Mouse (Mus musculus) lung, adult 2 months (tissue): ENCODE data around the gene Zc3h7b. TPM values are rescaled to one million over a fixed set of nuclear protein-coding genes. Genes with fewer than 3 reads are reported as not detected.

Experiments used
- DNase-seq: peaks from one replicate; pipeline ENCODE4 v3.0.0; 2022
- H3K4me1 ChIP-seq: fragments of 200-500 bp; 2 replicates; pipeline ENCODE4 v1.6.1; 2011; ENCODE audit warnings: low read length; ENCODE audit not compliant: control insufficient read depth, insufficient read depth
- H3K4me3 ChIP-seq: fragments of 200-500 bp; replicated peaks from 2 replicates; pipeline ENCODE3; 2011; ENCODE audit warnings: low read depth, mild to moderate bottlenecking, control low read depth, low read length; ENCODE audit errors: extremely low read depth
- CTCF ChIP-seq: fragments of 200-500 bp; IDR thresholded peaks from 2 replicates; pipeline ENCODE4 v1.5.1; 2011; ENCODE audit warnings: mild to moderate bottlenecking, low read length, control low read depth; ENCODE audit not compliant: insufficient read depth
- POLR2A ChIP-seq: fragments of 200-500 bp; IDR thresholded peaks from 2 replicates; pipeline ENCODE4 v1.6.1; 2011; ENCODE audit warnings: low read depth, mild to moderate bottlenecking, control low read depth, low read length, borderline replicate concordance; ENCODE audit errors: extremely low read depth
- WGBS: fragments of 180-500 bp; shearing (Covaris S2); methylation state at CpG from one replicate; pipeline ENCODE4 v1.1.7; 2018; 5-methylcytosine and 5-hydroxymethylcytosine counted together
- polyA plus RNA-seq: library from polyadenylated mRNA; depleted of rRNA; stranded (reverse); fragments of >200 nt; gene quantifications from 2 replicates; pipeline ENCODE4 v1.2.3, GENCODE M21; 2012

Gene Zc3h7b
- polyA plus RNA-seq, 1 experiment: 52.4 TPM

DNA sequence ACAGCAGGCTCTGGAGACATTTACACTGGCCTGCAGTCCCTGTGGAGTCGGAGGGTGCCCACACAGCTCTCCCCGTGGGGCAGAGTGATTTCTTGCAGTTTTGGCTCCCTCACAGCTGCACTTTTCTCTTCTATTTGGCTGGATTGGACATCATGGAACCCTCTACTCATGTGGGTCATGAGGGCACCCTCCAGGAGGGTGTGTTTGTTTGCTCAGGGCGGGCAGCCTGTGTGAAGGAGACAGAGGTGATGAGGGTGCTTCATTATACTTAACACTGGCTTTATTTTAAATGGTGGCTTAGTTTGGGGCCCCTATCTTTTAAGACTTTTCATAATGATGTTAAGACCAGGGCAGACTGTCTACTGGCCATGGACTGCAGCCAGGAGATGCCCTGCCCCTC is 80.0 kb downstream of the Zc3h7b start:
- no peak for TF ChIP-seq CTCF
- no peak for DNase-seq
- Histone ChIP-seq H3K4me1 (no peaks in the 10 kb centered on the region), H3K4me3 (no peak overlapping the region)
- WGBS: 57% methylated on average over 3 of the region's 3 CpGs

DNA sequence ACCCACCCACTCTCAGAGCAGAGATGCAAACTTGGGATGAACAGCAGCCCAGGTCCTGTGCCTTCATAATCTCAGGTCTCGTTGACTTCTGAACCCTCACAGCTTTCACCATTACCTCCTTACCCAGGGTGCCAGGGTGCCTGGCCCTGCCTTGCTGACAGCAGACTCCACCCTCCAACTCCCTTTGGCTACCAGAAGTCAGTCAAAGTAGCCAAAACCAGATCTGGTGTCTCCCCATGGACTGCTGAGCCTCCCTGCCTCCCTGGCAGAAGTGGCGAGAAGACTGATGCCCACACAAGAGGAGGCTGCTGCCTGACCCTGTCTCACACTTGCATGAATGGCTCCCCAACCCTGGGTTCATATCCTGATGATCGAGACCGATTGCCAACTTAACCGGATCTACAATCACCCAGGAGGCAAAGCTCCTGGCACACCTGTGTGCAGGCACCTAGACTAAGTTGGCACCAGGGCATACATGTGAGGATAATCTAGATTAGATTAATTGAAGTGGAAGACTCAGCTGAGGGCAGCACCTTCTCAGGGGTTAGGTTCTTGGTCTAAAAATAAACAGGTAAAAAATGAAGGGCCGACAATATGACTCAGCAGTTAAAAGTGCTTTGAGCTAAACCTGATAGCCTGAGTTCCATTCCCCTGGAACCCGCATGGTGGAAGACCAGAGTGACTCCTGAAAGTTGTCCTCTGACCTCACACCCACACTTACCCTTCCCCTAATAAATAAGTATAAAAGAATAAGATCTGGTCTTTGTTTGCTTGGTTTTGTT is 83.8 kb downstream of the Zc3h7b start:
- Histone ChIP-seq H3K4me1 (peaks cover 2% of the 10 kb centered on the region; the same call in 1 of the 2 replicates), H3K4me3 (no peak overlapping the region)
- no peak for TF ChIP-seq CTCF
- TF ChIP-seq POLR2A: no peak
- WGBS: 74% methylated on average over 7 of the region's 7 CpGs
- DNase-seq: no peak

DNA sequence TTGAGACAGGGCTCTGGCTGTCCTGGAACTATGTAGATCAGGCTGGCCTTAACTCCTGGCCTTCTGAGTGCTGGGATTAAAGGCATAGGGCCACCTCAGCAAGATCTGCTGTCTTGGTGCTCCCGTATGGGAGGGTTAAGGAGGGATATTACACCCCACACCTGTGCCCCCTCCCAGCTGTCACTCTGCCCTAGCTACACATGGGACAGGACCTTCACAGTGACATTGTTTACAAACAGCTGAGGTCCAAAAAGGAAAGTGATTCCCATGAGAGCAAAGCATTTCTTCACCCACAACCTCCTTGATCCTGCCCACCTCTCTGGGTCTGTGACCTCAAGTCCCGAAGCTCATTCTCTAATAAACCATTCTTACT is 84.3 kb downstream of the Zc3h7b start:
- Histone ChIP-seq H3K4me1 (peaks cover 2% of the 10 kb centered on the region; the same call in 1 of the 2 replicates), H3K4me3 (no peak overlapping the region)
- WGBS: 69% methylated on average over 2 of the region's 2 CpGs
- TF ChIP-seq POLR2A (no peak), CTCF (no peak)
- DNase-seq: no peak

DNA sequence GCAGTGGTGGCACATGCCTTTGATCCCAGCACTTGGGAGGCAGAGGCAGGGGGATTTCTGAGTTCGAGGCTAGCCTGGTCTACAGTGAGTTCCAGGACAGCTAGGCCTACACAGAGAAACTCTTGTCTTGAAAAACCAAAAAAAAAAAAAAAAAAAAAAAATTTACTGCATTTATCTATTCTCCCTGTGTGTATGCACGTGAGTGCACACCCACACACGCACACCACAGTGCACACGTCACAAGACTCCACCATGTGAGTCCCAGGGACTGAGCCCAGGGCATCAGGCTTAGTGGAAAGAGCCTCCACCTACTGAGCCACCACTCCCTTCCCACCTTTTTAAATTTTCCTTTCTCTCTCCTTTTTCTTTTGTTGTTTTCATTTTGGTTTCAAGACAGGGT is 85.7 kb downstream of the Zc3h7b start:
- TF ChIP-seq POLR2A (no peak), CTCF (no peak)
- DNase-seq: no peak
- H3K4me1 ChIP-seq: peaks cover 2% of the 10 kb centered on the region; the same call in 1 of the 2 replicates
- WGBS: 87% methylated on average over 4 of the region's 4 CpGs
- H3K4me3 ChIP-seq: no peak overlapping the region

DNA sequence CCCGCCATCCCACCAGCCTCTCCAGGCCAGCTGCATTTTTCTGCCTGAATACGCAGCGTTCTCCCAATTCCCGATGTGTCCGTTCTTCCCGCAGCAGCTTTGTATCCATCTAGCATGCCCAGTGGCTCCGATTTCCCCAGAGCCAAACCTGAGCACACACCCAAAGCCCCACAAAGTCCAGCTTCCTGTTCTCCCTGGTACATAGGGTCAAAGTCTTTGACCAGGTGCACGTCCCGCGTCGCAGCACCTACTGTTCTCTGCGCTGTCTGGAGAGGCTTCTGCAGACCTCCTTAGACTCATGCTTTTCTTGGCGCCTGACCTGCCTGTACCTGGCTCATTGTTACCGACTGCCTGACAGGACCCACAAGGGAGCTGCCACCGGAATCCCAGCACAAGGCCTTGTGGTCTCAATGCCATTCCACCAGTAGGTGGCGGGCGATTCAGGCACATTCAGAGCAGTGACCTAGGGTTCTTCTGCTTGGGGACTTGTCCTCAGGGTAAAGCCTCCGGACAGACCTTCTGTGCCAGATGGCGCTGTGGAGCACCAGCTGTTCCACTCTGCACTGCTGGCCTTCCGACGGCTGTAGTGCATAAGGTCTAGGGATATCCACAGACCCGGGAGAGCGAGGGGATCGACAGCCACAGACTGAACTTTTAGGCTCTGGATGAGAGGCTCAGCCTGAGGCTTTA is 86.4 kb downstream of the Zc3h7b start:
- Histone ChIP-seq H3K4me1 (peaks cover 2% of the 10 kb centered on the region), H3K4me3 (no peak overlapping the region)
- TF ChIP-seq CTCF: peak; percentile 96
- TF ChIP-seq POLR2A: 0 out of 2 replicates have a peak, but pooled peaks have one; percentile 25
- 16% methylated on average over 24 of the region's 24 CpGs for WGBS
- DNase-seq: peak; percentile 86

DNA sequence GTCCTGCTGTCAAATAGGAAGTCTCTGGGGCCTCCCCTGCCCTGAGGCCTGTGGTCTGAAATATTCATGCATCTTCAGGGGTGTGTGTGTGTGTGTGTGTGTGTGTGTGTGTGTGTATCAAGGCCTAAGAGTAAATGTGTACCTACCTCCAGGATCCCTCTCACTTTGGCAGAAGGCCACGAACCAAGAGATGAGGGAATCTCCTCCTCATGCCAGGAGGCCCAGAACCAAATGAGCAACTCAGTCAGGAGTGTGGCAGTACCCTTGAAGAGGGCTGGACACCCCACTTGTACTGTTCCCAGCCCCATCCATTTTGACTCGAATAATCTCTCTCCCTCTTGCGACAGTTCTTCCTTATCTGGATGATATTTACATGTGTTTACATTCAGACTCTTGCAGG is 87.4 kb downstream of the Zc3h7b start:
- Histone ChIP-seq H3K4me1 (peaks cover 5% of the 10 kb centered on the region), H3K4me3 (no peak overlapping the region)
- WGBS: 48% methylated on average over 3 of the region's 3 CpGs
- DNase-seq: no peak
- TF ChIP-seq CTCF (no peak), POLR2A (no peak)

DNA sequence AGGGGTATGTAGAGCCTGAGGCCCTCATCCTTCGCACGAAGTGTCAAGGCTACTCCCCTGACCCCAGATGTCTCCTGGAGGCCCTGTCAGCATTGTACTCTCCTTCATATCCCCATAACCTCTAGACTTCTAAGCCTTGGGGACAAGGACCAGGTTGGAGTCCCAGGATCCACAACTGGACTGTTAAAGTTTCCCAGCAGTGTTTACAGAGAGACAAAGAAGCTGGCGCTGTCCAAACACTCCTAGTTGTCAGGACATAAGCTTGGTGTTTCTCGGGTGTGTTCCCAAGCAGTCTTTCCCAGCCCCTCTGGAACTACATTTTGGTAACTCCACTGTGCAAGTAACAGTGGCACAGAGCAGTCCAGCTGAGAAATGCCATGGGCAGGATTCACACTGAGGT is 88.6 kb downstream of the Zc3h7b start:
- H3K4me3 ChIP-seq: no peak overlapping the region
- TF ChIP-seq CTCF (no peak), POLR2A (no peak)
- no peak for DNase-seq
- peaks cover 5% of the 10 kb centered on the region for H3K4me1 ChIP-seq
- 69% methylated on average over 4 of the region's 4 CpGs for WGBS

DNA sequence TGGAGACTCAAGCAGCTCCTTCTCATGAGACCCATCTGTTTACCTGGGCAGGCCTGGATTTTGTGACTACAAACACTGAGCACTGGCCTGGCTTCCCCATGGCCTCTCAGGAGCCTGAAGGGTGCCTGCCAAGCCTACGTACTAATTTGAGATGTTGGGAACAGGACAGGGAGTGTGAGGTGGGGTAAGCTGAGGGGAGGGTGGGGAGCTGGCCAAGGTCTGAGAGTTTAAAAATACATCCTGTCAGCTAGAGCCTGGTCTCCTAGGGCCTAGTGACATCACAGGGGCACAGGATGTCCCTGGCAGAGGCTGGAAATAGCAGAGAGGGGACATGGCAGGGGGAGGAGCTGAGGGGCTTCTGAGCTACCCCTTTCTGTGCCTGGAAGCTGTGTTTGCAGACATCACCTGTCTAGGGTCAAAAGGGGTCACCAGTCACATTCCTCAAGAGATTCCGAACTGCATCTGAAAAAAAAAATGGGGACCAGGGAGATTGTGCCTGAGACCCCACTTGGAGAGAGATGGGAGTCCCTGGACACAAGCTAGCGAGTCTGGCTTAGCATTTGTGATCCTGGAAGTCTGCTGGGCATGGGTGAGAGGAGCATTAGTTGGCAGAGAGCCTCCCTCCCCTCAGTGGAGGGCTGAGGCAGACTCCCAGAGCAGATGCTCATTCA is 89.4 kb downstream of the Zc3h7b start:
- Histone ChIP-seq H3K4me1 (peaks cover 5% of the 10 kb centered on the region), H3K4me3 (no peak overlapping the region)
- no peak for DNase-seq
- TF ChIP-seq POLR2A (no peak), CTCF (no peak)
- 69% methylated on average over 3 of the region's 3 CpGs for WGBS

DNA sequence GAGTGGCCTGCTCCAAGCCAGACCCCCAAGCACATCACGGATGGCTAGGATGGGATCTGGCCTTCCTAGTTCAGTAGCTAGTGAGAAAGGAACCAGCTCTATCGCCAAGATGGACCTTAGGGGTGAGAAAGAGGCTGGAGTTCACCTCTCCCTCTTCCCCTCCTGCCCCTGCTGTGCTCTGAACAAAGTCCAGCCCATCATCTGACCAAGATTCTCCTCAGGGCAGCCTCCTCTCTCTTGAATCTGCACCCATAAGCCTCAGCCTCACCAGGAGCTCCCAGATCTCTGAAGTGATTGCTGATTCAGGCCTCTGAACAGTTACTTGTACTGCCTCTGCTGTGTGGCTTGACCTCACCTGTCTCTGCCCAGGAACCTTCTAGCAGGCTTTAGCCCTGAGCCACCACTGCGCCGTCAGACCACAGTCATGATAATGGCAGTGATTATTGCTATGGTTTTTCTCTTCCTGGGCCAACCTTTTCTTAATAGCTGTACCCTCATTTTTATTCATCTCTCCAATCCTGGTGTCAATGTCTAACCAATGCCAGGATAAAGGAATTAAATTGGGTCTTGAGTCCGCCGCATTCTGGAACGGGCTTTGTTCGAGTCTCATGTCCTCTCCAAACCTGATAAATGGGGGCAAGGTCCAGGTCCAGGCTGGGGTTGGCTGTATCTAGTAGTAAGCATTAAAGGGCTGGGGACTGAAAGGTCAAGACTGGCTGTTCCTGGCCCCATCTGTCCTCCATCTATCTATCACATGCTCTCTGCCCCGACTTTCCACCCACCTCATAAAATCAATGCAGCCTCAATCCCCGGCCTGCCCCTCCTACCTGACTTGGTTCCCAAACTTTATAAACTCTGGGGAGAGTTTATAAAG is 90.4 kb downstream of the Zc3h7b start:
- 76% methylated on average over 10 of the region's 10 CpGs for WGBS
- no peak for DNase-seq

More for the DNA sequence above, 90.4 kb downstream of the Zc3h7b start:
- Histone ChIP-seq H3K4me1 (peaks cover 11% of the 10 kb centered on the region), H3K4me3 (no peak overlapping the region)
- TF ChIP-seq CTCF (no peak), POLR2A (no peak)
